Mouse (Mus musculus) thymus, adult 2 months (tissue): ENCODE measurements around the gene Tk1. TPM values are rescaled to one million over a fixed set of nuclear protein-coding genes. Genes with fewer than 3 reads are reported as not detected.
A peak's percentile ranks its signal among the peaks of the same experiment; 100 is the strongest.

Experiments used
- DNase-seq: peaks from one replicate; pipeline ENCODE4 v3.0.0; 2021
- H3K27ac ChIP-seq: fragments of 200-500 bp; 2 replicates; pipeline ENCODE4 v1.5.1; 2012; ENCODE audit warnings: low read length, control low read depth; ENCODE audit not compliant: control insufficient read depth, insufficient read depth
- H3K27me3 ChIP-seq: fragments of 200-500 bp; 2 replicates; pipeline ENCODE4 v1.6.1; 2012; ENCODE audit warnings: mild to moderate bottlenecking, low read length, moderate library complexity, mixed read lengths; ENCODE audit not compliant: control insufficient read depth, insufficient read depth
- H3K36me3 ChIP-seq: fragments of 200-500 bp; 2 replicates; pipeline ENCODE4 v1.6.1; 2012; ENCODE audit warnings: mild to moderate bottlenecking, low read length, moderate library complexity; ENCODE audit not compliant: control insufficient read depth, insufficient read depth
- H3K4me1 ChIP-seq: fragments of 200-500 bp; replicated peaks from 2 replicates; pipeline ENCODE4 v1.6.1; 2012; ENCODE audit warnings: low read length; ENCODE audit not compliant: control insufficient read depth, insufficient read depth
- H3K4me3 ChIP-seq: fragments of 200-500 bp; 2 replicates; pipeline ENCODE4 v1.5.1; 2012; ENCODE audit warnings: mild to moderate bottlenecking, low read length, control low read depth, moderate library complexity; ENCODE audit not compliant: control insufficient read depth, insufficient read depth
- CTCF ChIP-seq: fragments of 200-500 bp; IDR thresholded peaks from 2 replicates; pipeline ENCODE4 v1.5.1; 2012; ENCODE audit warnings: mild to moderate bottlenecking, control low read depth, low read length, moderate library complexity, borderline replicate concordance; ENCODE audit not compliant: control insufficient read depth, poor library complexity, insufficient read depth; ENCODE audit errors: extremely low read depth
- POLR2A ChIP-seq: fragments of 200-500 bp; IDR thresholded peaks from 2 replicates; pipeline ENCODE4 v1.6.1; 2012; ENCODE audit warnings: mild to moderate bottlenecking, low read length, control low read depth, moderate library complexity; ENCODE audit not compliant: control insufficient read depth, poor library complexity, insufficient read depth; ENCODE audit errors: extremely low read depth
- WGBS: fragments of 180-500 bp; shearing (Covaris S2); methylation state at CpG from one replicate; pipeline ENCODE4 v1.1.7; 2018; 5-methylcytosine and 5-hydroxymethylcytosine counted together
- polyA plus RNA-seq: library from polyadenylated mRNA; depleted of rRNA; stranded (reverse); fragments of >200 nt; gene quantifications from 2 replicates; pipeline ENCODE4 v1.2.3, GENCODE M21; 2012

Tk1 gene
- polyA plus RNA-seq, 1 experiment: 130 TPM

- H3K27ac ChIP-seq: peak overlapping the region; percentile 7; the same call in 1 of the 2 replicates
- peaks cover 53% of the 10 kb centered on the region for H3K4me1 ChIP-seq
- WGBS: 72% methylated on average over 5 of the region's 5 CpGs
- no peaks in the 10 kb centered on the region for H3K27me3 ChIP-seq
- H3K4me3 ChIP-seq: peak overlapping the region; percentile 54
- TF ChIP-seq CTCF: no peak
- no peak for DNase-seq
- H3K36me3 ChIP-seq: peaks cover 3% of the 10 kb centered on the region; the same call in 1 of the 2 replicates
Measured at GRCm38 (mm10) chr11:117826164-117826563, 272 bp upstream of the Tk1 start.

- peak overlapping the region; percentile 7; the same call in 1 of the 2 replicates for H3K27ac ChIP-seq
- peaks cover 53% of the 10 kb centered on the region for H3K4me1 ChIP-seq
- peaks cover 6% of the 10 kb centered on the region; the same call in 1 of the 2 replicates for H3K36me3 ChIP-seq
- TF ChIP-seq CTCF (peak; percentile 94), POLR2A (0 out of 2 replicates have a peak, but pooled peaks have one; percentile 15)
- WGBS: 23% methylated on average over 23 of the region's 23 CpGs
- no peaks in the 10 kb centered on the region for H3K27me3 ChIP-seq
- peak overlapping the region; percentile 34 for H3K4me3 ChIP-seq
- DNase-seq: peak; percentile 80
Measured at GRCm38 (mm10) chr11:117824060-117824969, 1.6 kb downstream of the Tk1 start.

GRCm38 (mm10) chr11:117823411-117823810 is 2.5 kb downstream of the Tk1 start:
- Histone ChIP-seq H3K4me3 (no peak overlapping the region), H3K4me1 (peaks cover 44% of the 10 kb centered on the region), H3K27ac (no peak overlapping the region), H3K27me3 (no peaks in the 10 kb centered on the region), H3K36me3 (peaks cover 6% of the 10 kb centered on the region; the same call in 1 of the 2 replicates)
- DNase-seq: no peak
- TF ChIP-seq POLR2A (no peak), CTCF (no peak)
- 96% methylated on average over 6 of the region's 6 CpGs for WGBS

GRCm38 (mm10) chr11:117822728-117823241 is 3.1 kb downstream of the Tk1 start:
- TF ChIP-seq POLR2A (no peak), CTCF (no peak)
- Histone ChIP-seq H3K36me3 (peaks cover 12% of the 10 kb centered on the region), H3K4me1 (peaks cover 38% of the 10 kb centered on the region), H3K27ac (no peak overlapping the region), H3K27me3 (no peaks in the 10 kb centered on the region), H3K4me3 (no peak overlapping the region)
- no peak for DNase-seq
- 93% methylated on average over 7 of the region's 7 CpGs for WGBS

- no peak for DNase-seq
- peaks cover 29% of the 10 kb centered on the region for H3K4me1 ChIP-seq
Measured at GRCm38 (mm10) chr11:117821868-117822267, 4.0 kb downstream of the Tk1 start.

GRCm38 (mm10) chr11:117820173-117820572 is 5.7 kb downstream of the Tk1 start:
- no peak for TF ChIP-seq CTCF
- TF ChIP-seq POLR2A: no peak
- peaks cover 12% of the 10 kb centered on the region for H3K4me1 ChIP-seq
- no peak overlapping the region for H3K4me3 ChIP-seq
- no peaks in the 10 kb centered on the region for H3K27me3 ChIP-seq
- H3K27ac ChIP-seq: no peak overlapping the region
- over 99% methylated on average over 7 of the region's 7 CpGs for WGBS
- H3K36me3 ChIP-seq: peaks cover 23% of the 10 kb centered on the region
- no peak for DNase-seq

More at GRCm38 (mm10) chr11:117821868-117822267, 4.0 kb downstream of the Tk1 start:
- no peak overlapping the region for H3K4me3 ChIP-seq
- H3K36me3 ChIP-seq: peaks cover 17% of the 10 kb centered on the region
- TF ChIP-seq POLR2A: no peak
- no peak for TF ChIP-seq CTCF
- 98% methylated on average over 9 of the region's 9 CpGs for WGBS
- H3K27ac ChIP-seq: no peak overlapping the region
- no peaks in the 10 kb centered on the region for H3K27me3 ChIP-seq
